Mouse (Mus musculus) limb, embryonic 14.5 days (tissue): ENCODE data around the gene Ehd4. TPM values are rescaled to one million over a fixed set of nuclear protein-coding genes. Genes with fewer than 3 reads are reported as not detected.

Source experiments
- ATAC-seq: fragments of 200-750 bp; cut with Nextera tagmentation; 2 replicates; pipeline ENCODE4 v1.8.0; 2017; ENCODE audit warnings: low read depth, moderate number of reproducible peaks, moderate TSS enrichment; ENCODE audit not compliant: low FRiP score
- DNase-seq: peaks from one replicate; pipeline ENCODE4 v3.0.0-alpha.2; 2015; ENCODE audit warnings: low spot score
- H3K27ac ChIP-seq: fragments of 300-500 bp; sonication (generic); replicated peaks from 2 replicates; pipeline ENCODE4 v1.5.1; 2014; ENCODE audit warnings: low read depth, mild to moderate bottlenecking, low read length, moderate library complexity, mixed read lengths
- H3K27me3 ChIP-seq: fragments of 300-500 bp; sonication (generic); 2 replicates; pipeline ENCODE4 v1.6.1; 2014; ENCODE audit warnings: low read length, mixed read lengths; ENCODE audit not compliant: control insufficient read depth, insufficient read depth
- H3K36me3 ChIP-seq: fragments of 300-500 bp; sonication (generic); 2 replicates; pipeline ENCODE4 v1.6.1; 2014; ENCODE audit warnings: mild to moderate bottlenecking, low read length, moderate library complexity, mixed read lengths; ENCODE audit not compliant: control insufficient read depth, insufficient read depth
- H3K4me1 ChIP-seq: fragments of 300-500 bp; sonication (generic); 2 replicates; pipeline ENCODE4 v1.6.1; 2014; ENCODE audit warnings: antibody characterized with exemption, low read length, mixed read lengths; ENCODE audit not compliant: control insufficient read depth, insufficient read depth
- H3K4me2 ChIP-seq: fragments of 300-500 bp; sonication (generic); replicated peaks from 2 replicates; pipeline ENCODE4 v1.6.1; 2014; ENCODE audit warnings: low read depth, mild to moderate bottlenecking, low read length, moderate library complexity; ENCODE audit not compliant: severe bottlenecking
- H3K4me3 ChIP-seq: fragments of 300-500 bp; sonication (generic); replicated peaks from 2 replicates; pipeline ENCODE4 v1.5.1; 2014; ENCODE audit warnings: low read length
- H3K9ac ChIP-seq: fragments of 300-500 bp; sonication (generic); 2 replicates; pipeline ENCODE4 v1.6.1; 2014; ENCODE audit warnings: mild to moderate bottlenecking, low read depth, low read length, moderate library complexity; ENCODE audit not compliant: severe bottlenecking
- H3K9me3 ChIP-seq: fragments of 300-500 bp; sonication (generic); 2 replicates; pipeline ENCODE4 v1.6.1; 2016; ENCODE audit warnings: low read length; ENCODE audit not compliant: control insufficient read depth
- POLR2A ChIP-seq: fragments of 200-500 bp; IDR thresholded peaks from 2 replicates; pipeline ENCODE4 v1.8.0; 2012; ENCODE audit warnings: inconsistent platforms, mild to moderate bottlenecking, moderate library complexity, borderline replicate concordance; ENCODE audit not compliant: insufficient read depth, insufficient read length; ENCODE audit errors: extremely low read depth
- WGBS: fragments of 180-500 bp; shearing (Covaris S2); extraction: QIAGEN DNeasy Blood & Tissue Kit; methylation state at CpG from one replicate; pipeline ENCODE4 v1.1.7; 2014; 5-methylcytosine and 5-hydroxymethylcytosine counted together
- polyA plus RNA-seq, 2 experiments: library from polyadenylated mRNA; depleted of rRNA in 1 of 2; stranded (reverse) in 1 of 2; unstranded in 1 of 2; fragments of >200 nt; fragmentation: Nextera tagmentation in 1 of 2; extraction: Ambion mirVana in 1 of 2; gene quantifications; 2 replicates each; pipeline versions ENCODE4 v1.2.1 to v1.2.3; 2012 to 2014

Ehd4 gene
- polyA plus RNA-seq, 2 experiments, result 19.7 to 51.0 TPM

DNA sequence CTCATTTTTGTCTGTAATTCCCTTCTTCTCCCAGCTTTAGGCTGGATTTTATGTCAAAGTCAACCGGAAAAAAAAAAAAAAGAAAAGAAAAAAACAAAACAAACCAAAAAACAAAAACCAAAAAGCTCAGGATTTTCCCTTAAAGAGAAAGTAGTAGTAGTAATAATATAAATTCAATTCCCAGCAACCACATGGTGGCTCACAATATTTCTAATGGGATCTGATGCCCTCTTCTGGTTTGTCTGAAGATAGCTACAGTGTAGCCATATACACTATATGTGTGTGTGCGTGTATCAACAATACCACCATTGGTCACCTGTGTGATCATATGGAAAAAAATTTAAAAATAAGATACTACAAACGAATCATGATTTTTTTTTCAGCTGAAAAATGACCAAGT, 15.0 kb upstream of the Ehd4 start:
- Histone ChIP-seq H3K4me2 (no peak overlapping the region), H3K4me3 (no peak overlapping the region), H3K9me3 (no peaks in the 10 kb centered on the region), H3K36me3 (no peaks in the 10 kb centered on the region), H3K27ac (no peak overlapping the region), H3K9ac (no peak overlapping the region), H3K27me3 (no peaks in the 10 kb centered on the region), H3K4me1 (no peaks in the 10 kb centered on the region)
- no peak for TF ChIP-seq POLR2A
- WGBS, result 86% methylated on average over 3 of the region's 3 CpGs
- ATAC-seq (no peak), DNase-seq (no peak)

DNA sequence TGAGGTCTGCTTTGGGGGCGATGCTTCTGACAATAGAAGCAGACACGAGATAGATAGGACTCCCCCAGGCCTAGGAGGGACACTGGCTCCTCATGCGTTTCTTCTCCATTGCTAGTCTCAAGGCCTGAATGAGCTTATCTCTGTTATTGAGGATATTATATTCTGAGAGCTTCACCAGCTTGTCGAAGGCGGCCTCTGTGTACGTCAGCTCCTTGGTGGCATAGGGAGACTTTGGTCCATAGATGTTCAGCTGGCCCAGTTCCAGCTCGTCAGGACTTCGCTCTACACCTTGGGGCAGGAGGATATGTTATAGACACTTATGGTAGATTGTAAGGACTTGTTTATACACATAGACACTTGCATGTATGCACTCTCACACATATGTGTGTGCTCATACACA, 13.4 kb upstream of the Ehd4 start:
- H3K9ac ChIP-seq, result no peak overlapping the region
- no peaks in the 10 kb centered on the region for H3K4me1 ChIP-seq
- no peak overlapping the region for H3K27ac ChIP-seq
- WGBS, result 88% methylated on average over 8 of the region's 8 CpGs
- ATAC-seq (no peak), DNase-seq (no peak)
- H3K4me3 ChIP-seq, result no peak overlapping the region
- no peaks in the 10 kb centered on the region for H3K36me3 ChIP-seq
- H3K4me2 ChIP-seq, result no peak overlapping the region
- no peaks in the 10 kb centered on the region for H3K27me3 ChIP-seq
- no peaks in the 10 kb centered on the region for H3K9me3 ChIP-seq
- no peak for TF ChIP-seq POLR2A

DNA sequence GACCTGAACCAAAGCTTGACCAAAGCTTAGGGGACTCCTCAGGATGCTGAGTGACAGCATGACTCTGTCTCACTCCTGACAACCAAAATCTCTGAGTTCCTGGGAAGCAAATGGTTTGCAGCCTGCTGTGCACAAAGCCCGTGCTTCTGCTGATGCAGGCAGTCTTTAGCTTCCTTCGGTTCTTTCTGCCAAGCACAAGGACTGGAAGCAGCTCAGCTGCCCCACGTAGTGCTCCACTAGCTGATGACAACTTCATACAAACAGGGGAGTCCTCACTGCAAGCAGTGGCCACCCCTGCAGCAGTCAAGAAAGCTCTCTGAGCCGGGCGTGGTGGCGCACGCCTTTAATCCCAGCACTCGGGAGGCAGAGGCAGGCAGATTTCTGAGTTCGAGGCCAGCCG, 11.1 kb upstream of the Ehd4 start:
- H3K4me1 ChIP-seq, result no peaks in the 10 kb centered on the region
- no peak overlapping the region for H3K4me2 ChIP-seq
- H3K27ac ChIP-seq, result no peak overlapping the region
- WGBS, result 80% methylated on average over 10 of the region's 10 CpGs
- H3K9me3 ChIP-seq, result no peaks in the 10 kb centered on the region
- DNase-seq (no peak), ATAC-seq (no peak)
- no peak overlapping the region for H3K9ac ChIP-seq
- no peak for TF ChIP-seq POLR2A
- H3K36me3 ChIP-seq, result no peaks in the 10 kb centered on the region
- no peaks in the 10 kb centered on the region for H3K27me3 ChIP-seq
- no peak overlapping the region for H3K4me3 ChIP-seq

DNA sequence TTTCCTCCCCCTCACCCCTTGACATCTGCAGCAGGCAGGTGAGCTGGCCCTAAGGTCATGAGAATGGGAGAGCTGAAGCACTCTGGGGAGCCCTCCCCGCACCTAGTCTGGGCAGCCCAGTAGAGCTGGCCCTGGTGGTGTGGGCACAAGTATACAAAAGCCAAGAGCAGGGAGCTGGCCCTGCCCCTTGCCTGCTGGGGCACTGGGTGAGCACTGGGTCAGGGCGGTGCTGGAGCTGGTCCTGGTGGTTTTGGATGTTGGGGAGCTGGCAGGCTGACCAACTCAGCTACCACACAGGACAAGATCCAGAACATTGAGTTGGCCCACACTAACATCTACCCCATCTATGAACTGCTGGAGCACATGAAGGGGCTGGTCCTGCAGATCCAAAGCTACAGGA, 5.0 kb upstream of the Ehd4 start:
- Histone ChIP-seq H3K9me3 (no peaks in the 10 kb centered on the region), H3K36me3 (no peaks in the 10 kb centered on the region), H3K4me1 (no peaks in the 10 kb centered on the region), H3K4me3 (no peak overlapping the region), H3K4me2 (no peak overlapping the region), H3K9ac (no peak overlapping the region), H3K27me3 (no peaks in the 10 kb centered on the region), H3K27ac (no peak overlapping the region)
- DNase-seq, result no peak
- TF ChIP-seq POLR2A, result no peak
- ATAC-seq, result no peak
- WGBS, result 89% methylated on average over 2 of the region's 2 CpGs

DNA sequence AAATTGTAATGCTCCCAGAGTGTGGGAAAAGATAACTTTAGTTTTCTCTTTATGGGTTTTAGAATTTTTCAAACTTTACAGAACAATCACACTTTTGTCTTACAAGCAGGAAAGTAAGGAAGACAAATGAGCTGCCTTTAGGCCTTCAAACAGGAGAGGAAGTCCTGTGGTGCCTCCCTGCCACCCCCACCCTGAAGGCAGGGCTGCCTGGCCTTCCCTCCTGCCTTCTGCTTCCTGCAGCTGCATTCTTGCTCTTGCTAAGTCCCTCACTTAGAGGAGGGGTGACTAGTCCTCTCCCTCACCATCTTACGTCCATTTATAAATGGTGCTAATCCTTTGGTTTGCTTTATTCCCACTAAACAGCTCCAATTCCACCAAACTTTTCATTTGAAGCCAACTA, 4.4 kb upstream of the Ehd4 start:
- no peaks in the 10 kb centered on the region; the same call in 1 of the 2 replicates for H3K4me1 ChIP-seq
- ATAC-seq (no peak), DNase-seq (no peak)
- H3K4me3 ChIP-seq, result no peak overlapping the region
- no peak overlapping the region for H3K4me2 ChIP-seq
- no peak for TF ChIP-seq POLR2A
- no peaks in the 10 kb centered on the region for H3K27me3 ChIP-seq
- no peaks in the 10 kb centered on the region for H3K36me3 ChIP-seq
- no peaks in the 10 kb centered on the region for H3K9me3 ChIP-seq
- no peak overlapping the region for H3K9ac ChIP-seq
- WGBS, result 32% methylated on average over 1 of the region's 1 CpGs
- no peak overlapping the region for H3K27ac ChIP-seq

DNA sequence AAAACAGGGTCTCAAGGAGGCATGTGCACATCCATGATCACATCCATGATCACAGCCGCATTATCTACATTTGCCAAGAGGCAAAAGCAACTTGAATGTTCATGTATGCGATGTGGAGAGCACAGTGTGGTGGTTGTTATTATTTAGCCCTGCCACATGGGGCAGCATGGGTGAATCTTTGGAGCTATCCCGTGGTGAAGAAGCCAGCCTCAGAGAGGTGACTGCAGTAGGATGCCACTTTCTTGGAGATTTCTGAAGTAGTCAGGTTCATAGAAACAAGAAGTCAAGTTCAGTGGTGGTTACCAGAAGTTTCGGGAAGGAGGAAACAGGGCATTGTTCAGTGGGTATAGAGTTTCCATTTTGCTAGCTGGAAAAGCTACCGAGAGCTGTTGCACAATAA, 3.6 kb upstream of the Ehd4 start:
- Histone ChIP-seq H3K27me3 (no peaks in the 10 kb centered on the region), H3K27ac (no peak overlapping the region), H3K4me2 (no peak overlapping the region), H3K9me3 (no peaks in the 10 kb centered on the region), H3K36me3 (no peaks in the 10 kb centered on the region), H3K9ac (no peak overlapping the region), H3K4me1 (no peaks in the 10 kb centered on the region; the same call in 1 of the 2 replicates), H3K4me3 (no peak overlapping the region)
- TF ChIP-seq POLR2A, result no peak
- DNase-seq (no peak), ATAC-seq (no peak)
- 57% methylated on average over 5 of the region's 5 CpGs for WGBS
